Mouse (Mus musculus): ENCODE data around the gene Ankrd54.
"Not testable (repeated sequence)": the region's sequence is repeated elsewhere in the genome, so short reads cannot be mapped to it uniquely, and the experiment has no call there.

DNA sequence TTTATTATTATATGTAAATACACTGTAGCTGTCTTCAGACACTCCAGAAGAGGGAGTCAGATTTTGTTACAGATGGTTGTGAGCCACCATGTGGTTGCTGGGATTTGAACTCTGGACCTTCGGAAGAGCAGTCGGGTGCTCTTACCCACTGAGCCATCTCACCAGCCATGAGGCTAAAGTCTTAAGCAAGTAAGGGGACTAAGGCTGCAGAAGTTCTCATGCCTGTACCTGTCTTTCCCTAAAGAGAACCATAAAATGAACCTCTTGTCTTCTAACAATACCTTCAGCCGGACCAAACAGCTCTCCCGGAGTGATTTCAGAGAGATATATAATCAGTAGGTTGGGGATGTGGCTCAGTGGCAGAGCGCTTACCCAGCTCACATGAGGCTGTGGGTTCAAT lies 30.8 kb downstream of the Ankrd54 start:
- TF ChIP-seq CTCF (IDR thresholded peaks at IDR 0.05; ENCODE audit: extremely low read depth, insufficient read length, insufficient replicate concordance, low read depth, low read length); POLR2A (IDR thresholded peaks at IDR 0.05; ENCODE audit: low read depth, low read length): not testable (repeated sequence)
